Mouse (Mus musculus) neural tube, embryonic 14.5 days (tissue): Measurements from ENCODE around the gene Rcn3. TPM values are rescaled to one million over a fixed set of nuclear protein-coding genes. Genes with fewer than 3 reads are reported as not detected.

ENCODE experiments used
- ATAC-seq: fragments of 200-750 bp; cut with Nextera tagmentation; 2 replicates; pipeline ENCODE4 v1.8.0; 2017; ENCODE audit warnings: low read depth, mild to moderate bottlenecking, moderate TSS enrichment, moderate library complexity
- H3K27ac ChIP-seq: fragments of 300-500 bp; sonication (generic); 2 replicates; pipeline ENCODE4 v1.5.1; 2014; ENCODE audit warnings: low read depth, mild to moderate bottlenecking, control low read depth, low read length, moderate library complexity, mixed read lengths
- H3K27me3 ChIP-seq: fragments of 300-500 bp; sonication (generic); 2 replicates; pipeline ENCODE4 v1.6.1; 2014; ENCODE audit warnings: low read length; ENCODE audit not compliant: control insufficient read depth, insufficient read depth
- H3K36me3 ChIP-seq: fragments of 300-500 bp; sonication (generic); 2 replicates; pipeline ENCODE4 v1.6.1; 2014; ENCODE audit warnings: low read length, mixed read lengths; ENCODE audit not compliant: control insufficient read depth, insufficient read depth
- H3K4me1 ChIP-seq: fragments of 300-500 bp; sonication (generic); 2 replicates; pipeline ENCODE4 v1.6.1; 2014; ENCODE audit warnings: low read length; ENCODE audit not compliant: control insufficient read depth, insufficient read depth
- H3K4me2 ChIP-seq: fragments of 300-500 bp; sonication (generic); 2 replicates; pipeline ENCODE4 v1.6.1; 2014; ENCODE audit warnings: mild to moderate bottlenecking, low read depth, low read length, control low read depth
- H3K4me3 ChIP-seq: fragments of 300-500 bp; sonication (generic); 2 replicates; pipeline ENCODE4 v1.5.1; 2014; ENCODE audit warnings: low read depth, low read length, control low read depth, mixed read lengths
- H3K9ac ChIP-seq: fragments of 300-500 bp; sonication (generic); replicated peaks from 2 replicates; pipeline ENCODE4 v1.6.1; 2014; ENCODE audit warnings: low read depth, mild to moderate bottlenecking, control low read depth, low read length, mixed read lengths
- H3K9me3 ChIP-seq: fragments of 300-500 bp; sonication (generic); 2 replicates; pipeline ENCODE4 v1.6.1; 2016; ENCODE audit warnings: low read length; ENCODE audit not compliant: control insufficient read depth
- WGBS: fragments of 180-500 bp; shearing (Covaris S2); extraction: QIAGEN DNeasy Blood & Tissue Kit; methylation state at CpG from one replicate; pipeline ENCODE4 v1.1.7; 2014; 5-methylcytosine and 5-hydroxymethylcytosine counted together
- polyA plus RNA-seq: library from polyadenylated mRNA; unstranded; fragments of >200 nt; fragmentation: Nextera tagmentation; extraction: Ambion mirVana; gene quantifications from 2 replicates; pipeline ENCODE4 v1.2.1, GENCODE M21; 2014

Gene Rcn3
- polyA plus RNA-seq, 1 experiment from 2014 or later: 23.7 TPM

- Histone ChIP-seq H3K4me1 (peaks cover 17% of the 10 kb centered on the region), H3K27ac (peak overlapping the region; percentile 49; the same call in 1 of the 2 replicates), H3K4me3 (no peak overlapping the region), H3K9ac (no peak overlapping the region), H3K27me3 (no peaks in the 10 kb centered on the region), H3K36me3 (no peaks in the 10 kb centered on the region), H3K4me2 (no peak overlapping the region), H3K9me3 (no peaks in the 10 kb centered on the region)
- ATAC-seq: no peak
- WGBS: 79% methylated on average over 10 of the region's 10 CpGs
Observed at GRCm38 (mm10) chr7:45058607-45059571, 33.1 kb downstream of the Rcn3 start.

GRCm38 (mm10) chr7:45056972-45057348 lies 35.1 kb downstream of the Rcn3 start:
- no peak overlapping the region for H3K4me2 ChIP-seq
- peaks cover 13% of the 10 kb centered on the region for H3K4me1 ChIP-seq
- no peaks in the 10 kb centered on the region for H3K9me3 ChIP-seq
- no peak overlapping the region for H3K27ac ChIP-seq
- no peaks in the 10 kb centered on the region for H3K27me3 ChIP-seq
- no peak for ATAC-seq
- no peak overlapping the region for H3K4me3 ChIP-seq
- H3K36me3 ChIP-seq: no peaks in the 10 kb centered on the region
- no peak overlapping the region for H3K9ac ChIP-seq

- Histone ChIP-seq H3K36me3 (no peaks in the 10 kb centered on the region), H3K4me3 (no peak overlapping the region), H3K27me3 (no peaks in the 10 kb centered on the region), H3K4me2 (no peak overlapping the region), H3K9ac (no peak overlapping the region), H3K9me3 (no peaks in the 10 kb centered on the region), H3K4me1 (peaks cover 14% of the 10 kb centered on the region), H3K27ac (no peak overlapping the region)
- no peak for ATAC-seq
- 68% methylated on average over 14 of the region's 14 CpGs for WGBS
Observed at GRCm38 (mm10) chr7:45056329-45056971, 35.6 kb downstream of the Rcn3 start.

- Histone ChIP-seq H3K9ac (peak overlapping the region; percentile 95), H3K36me3 (peaks cover 13% of the 10 kb centered on the region), H3K4me3 (peak overlapping the region; percentile 88), H3K4me2 (peak overlapping the region; percentile 97), H3K9me3 (no peaks in the 10 kb centered on the region), H3K4me1 (peaks cover 13% of the 10 kb centered on the region), H3K27ac (peak overlapping the region; percentile 98), H3K27me3 (no peaks in the 10 kb centered on the region)
- WGBS: under 1% methylated on average over 33 of the region's 33 CpGs
- peak; percentile 91 for ATAC-seq
Observed at GRCm38 (mm10) chr7:45053931-45054510, 38.0 kb downstream of the Rcn3 start.

GRCm38 (mm10) chr7:45053117-45053930 lies 38.7 kb downstream of the Rcn3 start:
- peaks cover 20% of the 10 kb centered on the region for H3K36me3 ChIP-seq
- H3K4me1 ChIP-seq: peaks cover 13% of the 10 kb centered on the region
- H3K9me3 ChIP-seq: no peaks in the 10 kb centered on the region
- under 1% methylated on average over 22 of the region's 59 CpGs for WGBS
- peak overlapping the region; percentile 97 for H3K4me2 ChIP-seq
- peak overlapping the region; percentile 95 for H3K9ac ChIP-seq
- H3K4me3 ChIP-seq: peak overlapping the region; percentile 88
- no peaks in the 10 kb centered on the region for H3K27me3 ChIP-seq
- ATAC-seq: peak; percentile 47
- peak overlapping the region; percentile 98 for H3K27ac ChIP-seq

- peak within 1 kb of the TSS; percentile 98 for H3K27ac ChIP-seq
- peak within 1 kb of the TSS; percentile 97 for H3K4me2 ChIP-seq
- no peaks in the 10 kb centered on the region for H3K27me3 ChIP-seq
- H3K9ac ChIP-seq: peak within 1 kb of the TSS; percentile 95
- H3K36me3 ChIP-seq: peaks cover 26% of the 10 kb centered on the region
- 0% methylated on average over 1 of the region's 18 CpGs for WGBS
- H3K4me1 ChIP-seq: peaks cover 13% of the 10 kb centered on the region
- peak within 1 kb of the TSS; percentile 88 for H3K4me3 ChIP-seq
- H3K9me3 ChIP-seq: no peaks in the 10 kb centered on the region
- no peak for ATAC-seq
Observed at GRCm38 (mm10) chr7:45052862-45053116, 39.2 kb downstream of the Rcn3 start, which contains the start of gene Prr12. TSS of gene Prr12 (minus strand) at chr7:45052881.

- Histone ChIP-seq H3K27ac (peak overlapping the region; percentile 98), H3K4me1 (peaks cover 13% of the 10 kb centered on the region), H3K9me3 (no peaks in the 10 kb centered on the region), H3K4me3 (peak overlapping the region; percentile 88), H3K4me2 (peak overlapping the region; percentile 97), H3K9ac (peak overlapping the region; percentile 95), H3K27me3 (no peaks in the 10 kb centered on the region), H3K36me3 (peaks cover 29% of the 10 kb centered on the region)
- ATAC-seq: no peak
- whole genome bisulfite sequencing: under 1% methylated on average over 37 of the region's 38 CpGs
Observed at GRCm38 (mm10) chr7:45052181-45052861, 39.7 kb downstream of the Rcn3 start.

GRCm38 (mm10) chr7:45051601-45051974 lies 40.4 kb downstream of the Rcn3 start:
- Histone ChIP-seq H3K36me3 (peaks cover 36% of the 10 kb centered on the region), H3K9ac (peak overlapping the region; percentile 95), H3K4me1 (peaks cover 13% of the 10 kb centered on the region), H3K9me3 (no peaks in the 10 kb centered on the region), H3K27ac (peak overlapping the region; percentile 98), H3K27me3 (no peaks in the 10 kb centered on the region), H3K4me2 (peak overlapping the region; percentile 97), H3K4me3 (peak overlapping the region; percentile 88)
- ATAC-seq: no peak
- WGBS: 3% methylated on average over 13 of the region's 13 CpGs
